Mouse (Mus musculus) liver, embryonic 14.5 days (tissue): ENCODE measurements around the gene Txnip.

Source experiments
- CTCF ChIP-seq: IDR thresholded peaks from 2 replicates; pipeline ENCODE4 v1.5.1; 2016; ENCODE audit warnings: antibody characterized with exemption, low read depth, control low read depth
- EP300 ChIP-seq: IDR thresholded peaks from 2 replicates; pipeline ENCODE4 v1.6.1; 2016; ENCODE audit warnings: antibody characterized with exemption, low read depth

GRCm38 (mm10) chr3:96558159-96558558 lies 402 bp downstream of the Txnip start:
- no peak for TF ChIP-seq CTCF
- no peak for TF ChIP-seq EP300
